Mouse (Mus musculus) bone marrow macrophage, adult 2 months (primary cell): ENCODE results near the gene Tuba1a. TPM values are rescaled to one million over a fixed set of nuclear protein-coding genes. Genes with fewer than 3 reads are reported as not detected.

Experiments
- H3K27ac ChIP-seq: 2 replicates; pipeline ENCODE4 v1.5.1; 2012; ENCODE audit warnings: low read depth, low read length; ENCODE audit not compliant: insufficient read depth
- H3K4me1 ChIP-seq: 2 replicates; pipeline ENCODE4 v1.6.1; 2012; ENCODE audit warnings: low read length; ENCODE audit not compliant: control insufficient read depth, insufficient read depth
- H3K4me3 ChIP-seq: 2 replicates; pipeline ENCODE4 v1.5.1; 2012; ENCODE audit warnings: mild to moderate bottlenecking, low read length, moderate library complexity; ENCODE audit not compliant: insufficient read depth
- CTCF ChIP-seq: IDR thresholded peaks from 2 replicates; pipeline ENCODE4 v1.5.1; 2012; ENCODE audit warnings: low read depth, mild to moderate bottlenecking, low read length, moderate library complexity
- POLR2A ChIP-seq: IDR thresholded peaks from 2 replicates; pipeline ENCODE4 v1.6.1; 2012; ENCODE audit warnings: mild to moderate bottlenecking, low read depth, low read length, borderline replicate concordance
- polyA plus RNA-seq: library from polyadenylated mRNA; stranded (reverse); fragments of >200 nt; gene quantifications from 2 replicates; pipeline ENCODE4 v1.2.4, GENCODE M21; 2012; ENCODE audit not compliant: missing spikeins, insufficient read depth, insufficient read length

Gene Tuba1a
- polyA plus RNA-seq, 1 experiment: 43.3 TPM

DNA sequence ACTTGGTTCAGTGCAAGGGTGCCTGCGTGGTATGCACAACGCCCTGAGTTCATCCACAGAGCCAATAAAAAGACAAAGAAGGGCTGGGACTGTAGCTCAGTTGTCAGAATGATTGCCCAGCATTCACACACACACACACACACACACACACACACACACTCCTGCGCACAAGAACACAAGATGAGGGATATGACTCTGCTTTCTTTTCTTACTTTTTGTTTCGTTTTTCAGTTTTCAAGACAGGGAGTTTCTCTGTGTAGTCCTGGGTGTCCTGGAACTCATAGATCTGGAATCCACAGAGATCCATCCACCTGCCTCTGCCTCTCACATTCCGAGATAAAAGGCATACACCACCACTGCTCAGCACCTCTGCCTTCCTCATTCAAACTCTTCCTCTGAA, 25.9 kb downstream of the Tuba1a start:
- no peak for TF ChIP-seq CTCF
- no peak for TF ChIP-seq POLR2A
- H3K27ac ChIP-seq: no peak overlapping the region
- no peak overlapping the region for H3K4me3 ChIP-seq
- peaks cover 4% of the 10 kb centered on the region; the same call in 1 of the 2 replicates for H3K4me1 ChIP-seq

- H3K4me1 ChIP-seq: peaks cover 4% of the 10 kb centered on the region; the same call in 1 of the 2 replicates
- no peak overlapping the region for H3K4me3 ChIP-seq
- H3K27ac ChIP-seq: no peak overlapping the region
- TF ChIP-seq CTCF: no peak
- no peak for TF ChIP-seq POLR2A
These were observed 28.8 kb downstream of the Tuba1a start for GRCm38 (mm10) chr15:98924682-98925081.

DNA sequence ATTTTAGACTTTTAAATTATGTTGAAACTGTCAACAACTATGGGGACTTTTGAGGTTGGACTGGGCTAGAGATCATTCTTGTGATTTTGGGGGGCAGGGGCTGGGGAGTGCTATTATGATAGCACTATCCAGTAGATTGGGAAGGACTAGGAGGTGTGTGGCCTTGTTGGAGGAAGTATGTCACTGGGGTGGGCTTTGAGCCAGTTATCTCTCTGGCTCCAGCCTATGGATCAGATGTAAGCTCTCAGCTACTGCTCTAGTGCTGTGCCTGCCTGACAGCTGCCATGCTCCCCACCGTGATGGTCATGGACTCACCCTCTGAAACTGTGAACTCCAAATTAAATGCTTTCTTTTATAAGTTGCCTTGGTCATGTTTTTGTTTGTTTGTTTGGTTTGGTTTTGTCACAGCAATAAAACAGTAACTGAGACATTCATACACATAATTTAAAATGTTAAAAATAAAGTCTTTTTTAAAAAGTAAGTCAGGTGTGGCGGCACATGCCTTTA, 30.4 kb downstream of the Tuba1a start:
- Histone ChIP-seq H3K4me3 (no peak overlapping the region), H3K4me1 (peaks cover 3% of the 10 kb centered on the region; the same call in 1 of the 2 replicates), H3K27ac (no peak overlapping the region)
- no peak for TF ChIP-seq CTCF
- no peak for TF ChIP-seq POLR2A

DNA sequence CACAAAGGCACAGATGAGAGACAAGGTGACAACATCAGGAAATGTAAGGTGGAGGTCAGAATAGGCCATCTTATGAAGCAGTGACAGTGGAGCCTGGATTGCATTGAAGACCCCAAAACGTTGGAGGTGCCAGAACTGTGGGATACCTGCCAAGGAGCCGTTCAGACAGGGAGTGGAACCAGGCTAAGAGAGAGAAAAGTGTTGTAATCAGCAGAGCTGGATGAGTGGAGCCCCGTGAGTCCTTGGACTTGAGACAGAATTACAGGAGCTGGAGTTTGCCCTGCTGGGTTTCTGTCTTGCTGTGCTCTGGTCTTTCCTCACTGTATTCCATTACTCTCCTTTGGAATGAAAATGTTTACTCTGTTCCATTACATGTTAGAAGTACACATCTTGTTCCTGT, 30.9 kb downstream of the Tuba1a start:
- TF ChIP-seq CTCF: no peak
- no peak for TF ChIP-seq POLR2A
- Histone ChIP-seq H3K27ac (no peak overlapping the region), H3K4me3 (no peak overlapping the region)

DNA sequence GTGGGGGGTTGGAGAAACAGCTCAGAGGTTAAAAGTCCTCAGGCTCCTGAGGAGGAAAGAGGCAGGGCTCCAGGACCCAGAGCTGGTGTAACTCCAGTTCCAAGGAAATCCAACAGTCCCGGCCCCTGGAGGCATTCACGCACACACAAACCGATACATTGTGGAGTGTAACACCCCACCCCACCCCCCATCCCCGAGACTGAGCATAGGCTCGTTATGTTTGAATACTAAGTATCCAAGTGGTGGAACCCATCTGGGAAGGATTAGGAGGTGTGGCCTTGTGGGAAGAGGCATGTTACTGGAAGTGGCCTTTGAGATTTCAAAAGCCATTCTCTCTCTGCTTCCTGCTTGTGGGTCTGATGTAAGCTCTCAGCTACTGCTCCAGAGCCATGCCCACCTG, 32.0 kb downstream of the Tuba1a start:
- H3K27ac ChIP-seq: no peak overlapping the region
- TF ChIP-seq POLR2A: no peak
- no peak overlapping the region for H3K4me3 ChIP-seq
- H3K4me1 ChIP-seq: peaks cover 4% of the 10 kb centered on the region

More for the DNA sequence above, 30.9 kb downstream of the Tuba1a start:
- peaks cover 3% of the 10 kb centered on the region; the same call in 1 of the 2 replicates for H3K4me1 ChIP-seq

DNA sequence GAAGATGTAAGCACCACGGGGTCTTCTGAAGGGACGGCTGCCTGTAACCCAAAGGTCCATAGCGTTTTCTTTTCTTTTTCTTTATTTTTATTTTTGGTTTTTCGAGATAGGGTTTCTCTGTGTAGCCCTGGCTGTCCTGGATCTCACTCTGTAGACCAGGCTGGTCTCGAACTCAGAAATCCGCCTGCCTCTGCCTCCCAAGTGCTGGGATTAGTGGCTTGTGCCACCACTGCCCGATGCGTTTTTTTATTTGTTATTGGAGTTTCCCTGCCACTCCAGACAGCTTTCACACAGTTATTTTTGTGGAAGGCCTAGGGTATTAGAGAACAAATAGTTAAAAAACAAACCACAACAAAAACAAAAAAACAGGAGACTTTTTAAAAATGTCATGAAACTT, 35.0 kb downstream of the Tuba1a start:
- H3K27ac ChIP-seq: peak overlapping the region; percentile 36; the same call in 1 of the 2 replicates
- peaks cover 13% of the 10 kb centered on the region for H3K4me1 ChIP-seq
- H3K4me3 ChIP-seq: peak overlapping the region; percentile 66

- no peak for TF ChIP-seq POLR2A
- no peak for TF ChIP-seq CTCF
- Histone ChIP-seq H3K4me3 (peak within 1 kb of the TSS; percentile 98), H3K27ac (peak within 1 kb of the TSS; percentile 72), H3K4me1 (peaks cover 10% of the 10 kb centered on the region)
These were observed 35.7 kb downstream of the Tuba1a start, which contains the start of gene Lmbr1l for GRCm38 (mm10) chr15:98917538-98918498. Gene Lmbr1l, minus strand, starts transcription at chr15:98918231.

GRCm38 (mm10) chr15:98917091-98917490, 36.4 kb downstream of the Tuba1a start:
- peaks cover 10% of the 10 kb centered on the region for H3K4me1 ChIP-seq
- 0 out of 2 replicates have a peak overlapping the region, but pooled peaks have one; percentile 72 for H3K27ac ChIP-seq
- peak overlapping the region; percentile 98 for H3K4me3 ChIP-seq
- TF ChIP-seq CTCF (no peak), POLR2A (no peak)

DNA sequence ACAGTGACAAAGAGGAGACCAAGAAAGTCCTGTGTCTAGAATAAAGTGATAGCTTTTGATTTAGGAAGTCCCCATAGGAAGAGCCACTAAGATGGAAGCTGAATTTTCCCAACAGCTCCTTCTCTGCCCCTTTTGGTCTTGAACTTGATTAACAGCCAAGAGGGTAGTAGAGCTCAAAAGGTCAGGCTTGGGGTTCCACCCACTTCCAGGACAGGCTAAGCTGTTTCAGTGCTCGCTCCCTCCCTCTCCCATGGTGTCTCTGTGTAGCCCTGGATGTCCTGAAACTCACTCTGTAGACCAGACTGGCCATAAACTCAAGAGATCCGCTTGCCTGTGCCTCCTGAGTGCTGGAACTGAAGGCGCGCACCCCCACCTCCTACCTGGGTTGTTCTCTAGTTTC, 37.5 kb downstream of the Tuba1a start:
- H3K27ac ChIP-seq: no peak overlapping the region
- no peak for TF ChIP-seq CTCF
- no peak for TF ChIP-seq POLR2A
- H3K4me1 ChIP-seq: peaks cover 10% of the 10 kb centered on the region
- no peak overlapping the region for H3K4me3 ChIP-seq

GRCm38 (mm10) chr15:98914903-98915302, 38.6 kb downstream of the Tuba1a start:
- TF ChIP-seq POLR2A (no peak), CTCF (no peak)
- H3K4me1 ChIP-seq: peaks cover 10% of the 10 kb centered on the region
- H3K27ac ChIP-seq: no peak overlapping the region
- no peak overlapping the region for H3K4me3 ChIP-seq
